Mouse (Mus musculus) midbrain, embryonic 14.5 days (tissue): Measurements from ENCODE around the gene Haus5. TPM values are rescaled to one million over a fixed set of nuclear protein-coding genes. Genes with fewer than 3 reads are reported as not detected.

Experiments used
- ATAC-seq: fragments of 200-750 bp; cut with Nextera tagmentation; 2 replicates; pipeline ENCODE4 v1.8.0; 2017; ENCODE audit warnings: moderate number of reproducible peaks, moderate library complexity; ENCODE audit not compliant: low FRiP score, low TSS enrichment
- DNase-seq: peaks from one replicate; pipeline ENCODE4 v3.0.0-alpha.2; 2015
- H3K27ac ChIP-seq: fragments of 300-500 bp; sonication (generic); replicated peaks from 2 replicates; pipeline ENCODE4 v1.5.1; 2014; ENCODE audit warnings: mild to moderate bottlenecking, low read depth, low read length, moderate library complexity
- H3K27me3 ChIP-seq: fragments of 300-500 bp; sonication (generic); 2 replicates; pipeline ENCODE4 v1.6.1; 2014; ENCODE audit warnings: low read length, control low read depth, mixed read lengths; ENCODE audit not compliant: control insufficient read depth, insufficient read depth
- H3K36me3 ChIP-seq: fragments of 300-500 bp; sonication (generic); 2 replicates; pipeline ENCODE4 v1.6.1; 2014; ENCODE audit warnings: low read length, control low read depth; ENCODE audit not compliant: control insufficient read depth, insufficient read depth
- H3K4me1 ChIP-seq: fragments of 300-500 bp; sonication (generic); 2 replicates; pipeline ENCODE4 v1.6.1; 2014; ENCODE audit warnings: mild to moderate bottlenecking, antibody characterized with exemption, low read length, control low read depth; ENCODE audit not compliant: control insufficient read depth, insufficient read depth
- H3K4me2 ChIP-seq: fragments of 300-500 bp; sonication (generic); 2 replicates; pipeline ENCODE4 v1.6.1; 2014; ENCODE audit warnings: mild to moderate bottlenecking, low read length, moderate library complexity
- H3K4me3 ChIP-seq: fragments of 300-500 bp; sonication (generic); replicated peaks from 2 replicates; pipeline ENCODE4 v1.5.1; 2014; ENCODE audit warnings: low read depth, low read length
- H3K9ac ChIP-seq: fragments of 300-500 bp; sonication (generic); replicated peaks from 2 replicates; pipeline ENCODE4 v1.6.1; 2014; ENCODE audit warnings: mild to moderate bottlenecking, low read length, moderate library complexity
- H3K9me3 ChIP-seq: fragments of 300-500 bp; sonication (generic); 2 replicates; pipeline ENCODE4 v1.6.1; 2016; ENCODE audit warnings: low read length, control low read depth, mixed read lengths; ENCODE audit not compliant: control insufficient read depth
- WGBS: fragments of 180-500 bp; shearing (Covaris S2); extraction: QIAGEN DNeasy Blood & Tissue Kit; methylation state at CpG from one replicate; pipeline ENCODE4 v1.1.7; 2014; 5-methylcytosine and 5-hydroxymethylcytosine counted together
- polyA plus RNA-seq: library from polyadenylated mRNA; unstranded; fragments of >200 nt; fragmentation: Nextera tagmentation; extraction: Ambion mirVana; gene quantifications from 2 replicates; pipeline ENCODE4 v1.2.1, GENCODE M21; 2014

Haus5 gene
- polyA plus RNA-seq, 1 experiment from 2014 or later: 22.8 TPM

GRCm38 (mm10) chr7:30678263-30678975, 13.6 kb upstream of the Haus5 start:
- Histone ChIP-seq H3K9ac (no peak overlapping the region), H3K4me3 (no peak overlapping the region), H3K27me3 (no peaks in the 10 kb centered on the region), H3K9me3 (no peaks in the 10 kb centered on the region), H3K4me2 (no peak overlapping the region), H3K27ac (no peak overlapping the region), H3K36me3 (no peaks in the 10 kb centered on the region), H3K4me1 (no peaks in the 10 kb centered on the region)
- DNase-seq (peak; percentile 37), ATAC-seq (no peak)
- 63% methylated on average over 5 of the region's 5 CpGs for WGBS

DNA sequence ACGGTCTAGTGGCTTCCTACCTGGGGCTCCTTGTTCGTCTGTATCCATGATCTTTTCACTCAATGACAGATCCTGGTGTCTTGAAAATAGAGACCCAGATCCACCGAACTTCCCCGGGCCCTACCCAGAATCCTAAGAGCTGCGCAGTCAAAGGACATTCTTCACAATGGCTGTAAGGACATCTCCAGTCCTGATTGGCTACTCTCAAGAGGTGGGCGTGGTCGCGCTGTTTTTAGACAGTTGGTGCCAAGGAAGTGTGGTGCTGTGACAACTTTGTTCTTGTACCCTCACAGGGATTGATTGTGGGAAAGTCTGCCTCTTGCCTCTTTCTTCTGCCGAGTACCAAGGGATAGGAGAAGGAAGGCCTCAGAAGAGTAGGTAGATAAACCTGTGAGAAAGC, 6.7 kb upstream of the Haus5 start, which contains the start of gene Pmis2:
Pmis2 (minus strand) TSS at position 126 of the 400 bp plus-strand sequence.
- WGBS: 70% methylated on average over 9 of the region's 9 CpGs
- Histone ChIP-seq H3K9ac (no peak within 1 kb of the TSS), H3K27ac (no peak within 1 kb of the TSS), H3K4me3 (no peak within 1 kb of the TSS), H3K27me3 (no peaks in the 10 kb centered on the region), H3K9me3 (no peaks in the 10 kb centered on the region), H3K4me1 (no peaks in the 10 kb centered on the region), H3K36me3 (no peaks in the 10 kb centered on the region), H3K4me2 (no peak within 1 kb of the TSS)
- ATAC-seq (no peak), DNase-seq (no peak)

DNA sequence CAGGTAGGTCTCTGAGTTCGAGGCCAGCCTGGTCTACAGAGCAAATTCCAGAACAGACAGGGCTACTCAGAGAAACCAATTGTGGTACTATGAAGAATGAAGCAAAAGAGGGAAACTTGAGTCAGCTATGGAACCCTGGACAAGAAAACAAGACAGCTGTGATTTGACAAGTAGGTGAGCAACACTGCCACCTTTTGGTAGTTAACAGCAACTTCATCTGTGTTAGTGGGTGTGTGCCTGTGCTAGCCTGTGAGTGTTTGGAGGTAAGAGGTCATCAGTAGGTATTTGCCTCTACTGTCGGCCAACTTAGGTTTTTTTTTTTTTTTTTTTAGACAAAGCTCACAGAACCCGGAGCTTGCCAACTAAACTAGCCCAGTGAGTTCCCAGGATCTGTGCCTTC, 4.4 kb upstream of the Haus5 start:
- WGBS: 39% methylated on average over 3 of the region's 3 CpGs
- Histone ChIP-seq H3K4me1 (peaks cover 6% of the 10 kb centered on the region; the same call in 1 of the 2 replicates), H3K27me3 (no peaks in the 10 kb centered on the region), H3K4me2 (no peak overlapping the region), H3K9me3 (no peaks in the 10 kb centered on the region), H3K4me3 (no peak overlapping the region), H3K9ac (no peak overlapping the region), H3K36me3 (no peaks in the 10 kb centered on the region), H3K27ac (no peak overlapping the region)
- no peak for ATAC-seq
- DNase-seq: peak; percentile 19

- H3K4me1 ChIP-seq: peaks cover 6% of the 10 kb centered on the region; the same call in 1 of the 2 replicates
- no peaks in the 10 kb centered on the region for H3K9me3 ChIP-seq
- H3K4me2 ChIP-seq: peak overlapping the region; percentile 86
- H3K27ac ChIP-seq: peak overlapping the region; percentile 78
- peaks cover 6% of the 10 kb centered on the region for H3K36me3 ChIP-seq
- peak overlapping the region; percentile 56 for H3K4me3 ChIP-seq
- 3% methylated on average over 11 of the region's 11 CpGs for WGBS
- no peak; the same call in 1 of the 2 replicates for ATAC-seq
- H3K27me3 ChIP-seq: no peaks in the 10 kb centered on the region
- peak; percentile 50 for DNase-seq
- H3K9ac ChIP-seq: peak overlapping the region; percentile 73
Observed at GRCm38 (mm10) chr7:30665321-30665720, 527 bp upstream of the Haus5 start.

GRCm38 (mm10) chr7:30649591-30650540, 14.9 kb downstream of the Haus5 start, which contains the start of gene Rbm42:
Gene Rbm42 (minus strand): TSS chr7:30650317.
- WGBS: 2% methylated on average over 59 of the region's 59 CpGs
- Histone ChIP-seq H3K4me2 (peak within 1 kb of the TSS; percentile 84), H3K27ac (peak within 1 kb of the TSS; percentile 72), H3K9ac (peak within 1 kb of the TSS; percentile 78), H3K36me3 (peaks cover 43% of the 10 kb centered on the region), H3K4me1 (peaks cover 6% of the 10 kb centered on the region; the same call in 1 of the 2 replicates), H3K9me3 (no peaks in the 10 kb centered on the region), H3K4me3 (peak within 1 kb of the TSS; percentile 67), H3K27me3 (no peaks in the 10 kb centered on the region)
- ATAC-seq (peak; percentile 99), DNase-seq (peak; percentile 99)

DNA sequence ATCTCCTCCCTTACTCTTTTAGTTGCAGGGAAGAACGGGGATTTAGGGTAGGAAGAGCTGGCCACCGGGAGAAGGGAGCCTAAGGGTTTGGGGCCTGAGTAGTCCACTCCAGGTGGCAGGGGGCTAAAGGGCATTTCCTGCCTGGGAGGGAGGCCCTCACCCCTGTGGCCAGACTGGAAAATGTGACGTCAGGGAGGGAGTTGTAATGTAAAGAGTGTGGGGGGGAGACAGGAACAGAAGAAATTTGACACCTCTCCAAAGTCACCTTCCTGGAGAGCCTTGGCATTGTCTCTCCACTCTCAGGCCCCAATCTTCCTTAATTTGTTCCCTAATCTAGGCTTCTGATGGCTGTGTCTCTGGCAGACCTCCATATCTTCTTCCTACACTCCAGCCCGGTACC, 25.7 kb downstream of the Haus5 start:
- Histone ChIP-seq H3K27me3 (peaks cover 23% of the 10 kb centered on the region), H3K27ac (no peak overlapping the region), H3K4me2 (no peak overlapping the region), H3K4me3 (no peak overlapping the region), H3K4me1 (0 out of 2 replicates have a peak, but pooled peaks cover 5% of the 10 kb centered on the region), H3K9me3 (no peaks in the 10 kb centered on the region), H3K36me3 (peaks cover 43% of the 10 kb centered on the region), H3K9ac (no peak overlapping the region)
- DNase-seq (no peak), ATAC-seq (no peak)
- 23% methylated on average over 4 of the region's 4 CpGs for WGBS

DNA sequence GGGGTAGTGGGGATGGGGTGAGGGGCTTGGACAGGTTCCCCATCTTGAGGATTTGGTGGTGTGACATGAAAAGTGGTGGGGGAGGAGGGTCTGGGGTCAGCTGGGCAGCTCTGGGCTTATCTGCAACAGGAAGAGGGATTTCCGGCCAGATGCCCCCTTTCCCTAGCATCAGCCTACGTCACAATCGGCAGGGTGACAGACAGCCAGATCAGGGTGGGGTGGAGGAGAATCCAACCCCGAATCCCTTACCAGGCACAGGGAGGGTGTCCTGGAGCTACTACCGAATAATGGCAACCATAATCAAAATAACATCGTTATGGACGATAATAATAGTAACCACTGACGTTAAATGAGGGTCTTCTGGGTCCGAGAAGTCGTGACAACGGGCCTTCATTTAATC, 28.4 kb downstream of the Haus5 start:
- Histone ChIP-seq H3K27ac (no peak overlapping the region), H3K4me2 (no peak overlapping the region), H3K4me1 (0 out of 2 replicates have a peak, but pooled peaks cover 5% of the 10 kb centered on the region), H3K27me3 (peaks cover 46% of the 10 kb centered on the region), H3K4me3 (no peak overlapping the region), H3K36me3 (peaks cover 16% of the 10 kb centered on the region), H3K9ac (no peak overlapping the region), H3K9me3 (no peaks in the 10 kb centered on the region)
- DNase-seq (no peak), ATAC-seq (no peak)
- WGBS: 28% methylated on average over 11 of the region's 11 CpGs

GRCm38 (mm10) chr7:30635752-30636151, 29.0 kb downstream of the Haus5 start, which contains the start of gene Etv2:
Gene Etv2 (minus strand): TSS chr7:30635852.
- no peak for ATAC-seq
- Histone ChIP-seq H3K36me3 (peaks cover 9% of the 10 kb centered on the region), H3K4me2 (peak within 1 kb of the TSS; percentile 10; the same call in 1 of the 2 replicates), H3K9me3 (no peaks in the 10 kb centered on the region), H3K27ac (no peak within 1 kb of the TSS), H3K9ac (no peak within 1 kb of the TSS), H3K4me3 (peak within 1 kb of the TSS; percentile 13), H3K27me3 (peaks cover 46% of the 10 kb centered on the region), H3K4me1 (0 out of 2 replicates have a peak, but pooled peaks cover 5% of the 10 kb centered on the region)
- no peak for DNase-seq
- WGBS: 3% methylated on average over 5 of the region's 5 CpGs
